Mouse (Mus musculus) cerebellum, adult 9-11 months (tissue): ENCODE measurements around the gene Rrbp1.

Experiments used
- DNase-seq: peaks from one replicate; pipeline ENCODE4 v3.0.0; 2022

Rrbp1 gene

GRCm38 (mm10) chr2:143914760-143915599, 96.1 kb downstream of the Rrbp1 start, which contains the start of gene Dstn:
TSS of gene Dstn (plus strand) at chr2:143915320.
- peak; percentile 97 for DNase-seq

- peak; percentile 38 for DNase-seq
Observed at GRCm38 (mm10) chr2:143914221-143914620, 96.8 kb downstream of the Rrbp1 start.

GRCm38 (mm10) chr2:143912199-143912598, 98.9 kb downstream of the Rrbp1 start:
- no peak for DNase-seq

GRCm38 (mm10) chr2:143909230-143909629, 101.8 kb downstream of the Rrbp1 start:
- no peak for DNase-seq

GRCm38 (mm10) chr2:143904896-143905295, 106.2 kb downstream of the Rrbp1 start:
- no peak for DNase-seq

GRCm38 (mm10) chr2:143903376-143904045, 107.6 kb downstream of the Rrbp1 start:
- DNase-seq = no peak

- DNase-seq = no peak
Observed at GRCm38 (mm10) chr2:143900821-143901351, 110.2 kb downstream of the Rrbp1 start.

- no peak for DNase-seq
Observed at GRCm38 (mm10) chr2:143899470-143900220, 111.4 kb downstream of the Rrbp1 start.
